Mouse (Mus musculus): Measurements from ENCODE around the gene Get4. TPM values are rescaled to one million over a fixed set of nuclear protein-coding genes. Genes with fewer than 3 reads are reported as not detected.

Gene Get4
- polyA plus RNA-seq, 1 experiment from 2014 or later, result 133 TPM

DNA sequence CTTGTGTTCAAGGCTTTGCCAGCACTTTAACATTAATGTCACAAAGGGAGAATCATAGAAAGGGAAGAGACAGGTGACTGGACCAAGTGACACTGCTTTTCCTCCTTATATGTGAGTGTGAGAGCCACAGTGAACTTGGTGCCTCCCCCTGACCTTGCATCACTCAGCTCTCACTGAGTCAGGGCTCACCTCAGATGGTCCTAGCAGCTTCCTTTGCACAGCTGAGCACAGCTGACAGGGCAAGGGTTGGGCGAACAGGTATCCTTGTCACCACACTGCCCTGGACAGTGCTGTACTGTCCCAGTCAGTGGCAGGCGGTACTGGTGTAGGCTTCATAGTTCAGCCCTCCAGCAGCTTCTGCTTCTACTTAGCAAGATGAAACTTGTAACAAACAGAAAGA lies 24.5 kb upstream of the Get4 start:
- TF ChIP-seq CTCF (IDR thresholded peaks at IDR 0.05; ENCODE audit: low read depth) (no peak), EP300 (optimal IDR thresholded peaks at IDR 0.05) (no peak)
- Histone ChIP-seq H3K27ac (replicated peaks) (no peak overlapping the region), H3K9me3 (ENCODE audit: control insufficient read depth, low read length) (no peaks in the 10 kb centered on the region), H3K4me1 (replicated peaks; ENCODE audit: control insufficient read depth, insufficient read depth) (no peaks in the 10 kb centered on the region), H3K36me3 (ENCODE audit: control insufficient read depth, insufficient read depth, low read length) (peaks cover 35% of the 10 kb centered on the region; the same call in 1 of the 2 replicates), H3K4me2 (replicated peaks; ENCODE audit: low read depth) (no peak overlapping the region), H3K27me3 (ENCODE audit: control insufficient read depth, insufficient read depth, low read length) (no peaks in the 10 kb centered on the region), H3K4me3 (ENCODE audit: low read depth, low read length) (no peak overlapping the region), H3K9ac (ENCODE audit: low read length) (no peak overlapping the region)
- 98% methylated on average over 2 of the region's 2 CpGs for WGBS
- no peak for ATAC-seq (ENCODE audit: low FRiP score, low TSS enrichment)
- DNase-seq (ENCODE audit: low spot score), result no peak

DNA sequence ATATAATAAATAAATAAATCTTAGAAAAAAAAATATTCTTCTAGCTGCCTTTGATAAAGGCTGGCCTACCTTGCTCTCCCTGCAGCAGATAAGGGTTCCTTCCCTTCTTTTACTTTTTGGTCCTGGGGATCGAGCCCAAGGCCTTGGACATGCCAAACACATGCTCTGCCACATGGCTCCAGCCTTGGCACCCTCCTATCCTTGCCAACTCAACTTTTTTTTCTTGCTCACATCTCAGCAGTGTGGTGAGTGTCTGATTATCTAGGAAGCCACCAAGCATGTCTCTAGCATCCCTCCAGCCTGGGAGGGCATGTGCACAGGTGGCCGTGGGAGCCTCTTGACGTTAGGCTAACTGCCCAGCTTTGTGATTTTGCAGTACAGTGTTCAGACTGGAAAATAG lies 23.8 kb upstream of the Get4 start:
- DNase-seq (ENCODE audit: low spot score) (no peak), ATAC-seq (ENCODE audit: low FRiP score, low TSS enrichment) (no peak)
- no peaks in the 10 kb centered on the region for H3K9me3 ChIP-seq (ENCODE audit: control insufficient read depth, low read length)
- no peak overlapping the region for H3K9ac ChIP-seq (ENCODE audit: low read length)
- no peak overlapping the region for H3K4me2 ChIP-seq (replicated peaks; ENCODE audit: low read depth)
- no peaks in the 10 kb centered on the region for H3K4me1 ChIP-seq (replicated peaks; ENCODE audit: control insufficient read depth, insufficient read depth)
- H3K36me3 ChIP-seq (ENCODE audit: control insufficient read depth, insufficient read depth, low read length), result peaks cover 35% of the 10 kb centered on the region
- WGBS, result 97% methylated on average over 3 of the region's 3 CpGs
- H3K4me3 ChIP-seq (ENCODE audit: low read depth, low read length), result no peak overlapping the region
- H3K27me3 ChIP-seq (ENCODE audit: control insufficient read depth, insufficient read depth, low read length), result no peaks in the 10 kb centered on the region
- no peak overlapping the region for H3K27ac ChIP-seq (replicated peaks)
- no peak for TF ChIP-seq CTCF (IDR thresholded peaks at IDR 0.05; ENCODE audit: low read depth)
- TF ChIP-seq EP300 (optimal IDR thresholded peaks at IDR 0.05), result no peak

- 84% methylated on average over 3 of the region's 3 CpGs for WGBS
- H3K4me1 ChIP-seq (replicated peaks; ENCODE audit: control insufficient read depth, insufficient read depth), result no peaks in the 10 kb centered on the region
- no peak overlapping the region for H3K9ac ChIP-seq (ENCODE audit: low read length)
- ATAC-seq (ENCODE audit: low FRiP score, low TSS enrichment) (no peak), DNase-seq (ENCODE audit: low spot score) (no peak)
- TF ChIP-seq CTCF (IDR thresholded peaks at IDR 0.05; ENCODE audit: low read depth) (no peak), EP300 (optimal IDR thresholded peaks at IDR 0.05) (no peak)
- peaks cover 37% of the 10 kb centered on the region for H3K36me3 ChIP-seq (ENCODE audit: control insufficient read depth, insufficient read depth, low read length)
- H3K9me3 ChIP-seq (ENCODE audit: control insufficient read depth, low read length), result no peaks in the 10 kb centered on the region
- no peak overlapping the region for H3K4me3 ChIP-seq (ENCODE audit: low read depth, low read length)
- no peak overlapping the region; the same call in 1 of the 2 replicates for H3K27ac ChIP-seq (replicated peaks)
- H3K27me3 ChIP-seq (ENCODE audit: control insufficient read depth, insufficient read depth, low read length), result no peaks in the 10 kb centered on the region
- no peak overlapping the region for H3K4me2 ChIP-seq (replicated peaks; ENCODE audit: low read depth)
Observed at GRCm38 (mm10) chr5:139229716-139230115, 22.4 kb upstream of the Get4 start.

DNA sequence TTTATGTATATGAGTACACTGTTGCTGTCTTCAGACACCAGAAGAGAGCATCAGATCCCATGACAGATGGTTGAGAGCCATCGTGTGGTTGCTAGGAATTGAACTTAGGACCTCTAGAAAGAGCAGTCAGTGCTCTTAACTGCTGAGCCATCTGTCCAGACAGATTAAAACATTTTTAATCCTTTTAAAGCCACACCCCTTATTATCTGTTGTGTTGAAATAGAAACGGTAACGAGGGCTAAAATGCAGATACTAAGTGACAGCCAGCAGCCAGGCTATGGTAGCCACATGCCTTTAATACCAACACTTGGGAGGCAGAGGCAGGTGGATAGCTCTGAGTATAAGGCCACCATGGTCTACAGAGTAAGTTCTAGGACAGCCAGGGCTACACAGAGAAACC lies 20.0 kb upstream of the Get4 start:
- Histone ChIP-seq H3K27me3 (ENCODE audit: control insufficient read depth, insufficient read depth, low read length) (no peaks in the 10 kb centered on the region), H3K4me3 (ENCODE audit: low read depth, low read length) (no peak overlapping the region), H3K4me2 (replicated peaks; ENCODE audit: low read depth) (no peak overlapping the region), H3K36me3 (ENCODE audit: control insufficient read depth, insufficient read depth, low read length) (peaks cover 42% of the 10 kb centered on the region), H3K9me3 (ENCODE audit: control insufficient read depth, low read length) (no peaks in the 10 kb centered on the region), H3K4me1 (replicated peaks; ENCODE audit: control insufficient read depth, insufficient read depth) (no peaks in the 10 kb centered on the region), H3K27ac (replicated peaks) (no peak overlapping the region), H3K9ac (ENCODE audit: low read length) (no peak overlapping the region)
- no peak for ATAC-seq (ENCODE audit: low FRiP score, low TSS enrichment)
- no peak for DNase-seq (ENCODE audit: low spot score)
- 68% methylated on average over 3 of the region's 3 CpGs for WGBS
- no peak for TF ChIP-seq CTCF (IDR thresholded peaks at IDR 0.05; ENCODE audit: low read depth)
- TF ChIP-seq EP300 (optimal IDR thresholded peaks at IDR 0.05), result no peak

DNA sequence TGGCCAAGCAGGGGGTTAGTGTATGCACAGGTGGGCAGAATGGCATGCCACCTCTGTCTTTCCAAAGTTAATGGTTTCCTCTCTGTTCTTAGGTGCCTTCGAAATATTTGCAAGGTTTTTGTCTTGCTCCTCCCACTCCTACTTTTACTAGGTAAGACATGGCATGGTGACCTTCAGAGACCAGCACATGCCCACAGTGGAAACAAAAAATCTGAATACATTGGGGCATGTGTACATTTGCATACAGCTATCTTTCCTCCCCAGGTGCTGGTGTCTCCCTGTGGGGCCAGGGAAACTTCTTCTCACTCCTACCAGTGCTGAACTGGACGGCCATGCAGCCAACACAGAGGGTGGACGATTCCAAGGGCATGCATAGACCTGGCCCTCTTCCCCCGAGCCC lies 17.7 kb upstream of the Get4 start:
- Histone ChIP-seq H3K4me2 (replicated peaks; ENCODE audit: low read depth) (no peak overlapping the region), H3K4me3 (ENCODE audit: low read depth, low read length) (no peak overlapping the region), H3K9ac (ENCODE audit: low read length) (no peak overlapping the region), H3K27ac (replicated peaks) (no peak overlapping the region), H3K27me3 (ENCODE audit: control insufficient read depth, insufficient read depth, low read length) (no peaks in the 10 kb centered on the region), H3K4me1 (replicated peaks; ENCODE audit: control insufficient read depth, insufficient read depth) (no peaks in the 10 kb centered on the region), H3K9me3 (ENCODE audit: control insufficient read depth, low read length) (no peaks in the 10 kb centered on the region), H3K36me3 (ENCODE audit: control insufficient read depth, insufficient read depth, low read length) (peaks cover 42% of the 10 kb centered on the region)
- ATAC-seq (ENCODE audit: low FRiP score, low TSS enrichment) (no peak), DNase-seq (ENCODE audit: low spot score) (no peak)
- TF ChIP-seq EP300 (optimal IDR thresholded peaks at IDR 0.05) (no peak), CTCF (IDR thresholded peaks at IDR 0.05; ENCODE audit: low read depth) (no peak)
- 92% methylated on average over 4 of the region's 4 CpGs for WGBS

DNA sequence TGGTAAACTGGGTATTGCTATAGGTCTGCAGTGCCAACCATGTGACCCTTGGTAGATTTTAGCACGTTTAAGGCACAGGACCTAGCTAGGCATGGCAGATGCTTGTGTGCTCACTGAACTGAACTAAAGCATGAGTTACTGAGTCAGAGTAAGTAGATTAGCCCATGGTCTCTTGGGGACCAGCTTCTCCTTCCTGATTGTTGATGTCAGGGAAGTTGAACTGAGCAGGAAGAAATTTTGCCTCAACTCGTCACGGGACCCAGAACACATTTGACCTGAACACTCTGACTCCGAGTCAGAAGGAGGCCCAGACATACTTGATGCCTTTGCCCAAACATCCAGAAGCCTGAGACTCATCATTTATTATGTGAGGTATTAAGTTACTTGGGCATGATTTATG lies 14.7 kb upstream of the Get4 start:
- H3K27me3 ChIP-seq (ENCODE audit: control insufficient read depth, insufficient read depth, low read length), result no peaks in the 10 kb centered on the region
- DNase-seq (ENCODE audit: low spot score) (no peak), ATAC-seq (ENCODE audit: low FRiP score, low TSS enrichment) (no peak)
- H3K36me3 ChIP-seq (ENCODE audit: control insufficient read depth, insufficient read depth, low read length), result peaks cover 46% of the 10 kb centered on the region
- no peaks in the 10 kb centered on the region for H3K9me3 ChIP-seq (ENCODE audit: control insufficient read depth, low read length)
- TF ChIP-seq CTCF (IDR thresholded peaks at IDR 0.05; ENCODE audit: low read depth) (no peak), EP300 (optimal IDR thresholded peaks at IDR 0.05) (no peak)
- H3K4me1 ChIP-seq (replicated peaks; ENCODE audit: control insufficient read depth, insufficient read depth), result no peaks in the 10 kb centered on the region
- H3K27ac ChIP-seq (replicated peaks), result no peak overlapping the region
- no peak overlapping the region for H3K4me2 ChIP-seq (replicated peaks; ENCODE audit: low read depth)
- no peak overlapping the region for H3K9ac ChIP-seq (ENCODE audit: low read length)
- no peak overlapping the region for H3K4me3 ChIP-seq (ENCODE audit: low read depth, low read length)
- WGBS, result 46% methylated on average over 4 of the region's 4 CpGs
